Comparison of ENCODE assay signal across 20 mouse cellular contexts in the genomic region with DNA sequence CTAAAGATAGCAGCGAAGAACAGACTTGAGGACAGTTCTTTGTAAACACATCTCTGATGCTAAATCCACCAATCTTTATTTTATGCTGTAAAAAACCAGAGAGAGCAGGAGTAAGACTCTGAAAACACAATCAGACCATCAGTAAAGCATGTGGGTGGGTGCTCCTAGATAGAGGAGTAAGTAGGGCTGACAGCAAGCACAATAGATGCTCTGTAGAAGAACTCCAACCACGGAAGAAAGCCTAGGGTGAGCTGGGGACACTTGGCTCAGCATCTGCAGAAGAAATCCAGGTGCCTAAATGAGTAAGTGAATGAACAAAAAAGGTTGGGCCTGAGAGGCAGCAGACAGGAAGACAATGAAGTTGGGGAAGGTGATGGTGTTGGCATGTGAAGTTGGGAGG.
"Had no signal": no experiment of that assay in that cellular context is flagged by ENCODE, and none has a peak within 500 bp of the region (broad histone marks: within the 10 kb centered on the region; RNA-seq: fewer than 3 reads in every experiment).

No protein-coding gene starts in this region.

- DNase-seq: cerebellum, adult 9-10 months; cerebellum, adult 9-11 months; cerebellum, postnatal 10 days; cerebellum, postnatal 14 days; cerebellum, postnatal 25 days; cerebellum, postnatal 36 days; embryo, embryonic 11 days; forebrain, postnatal 0 days; gastrocnemius, adult 2 months; gastrocnemius, postnatal 10 days; gastrocnemius, postnatal 14 days; gastrocnemius, postnatal 25 days; gastrocnemius, postnatal 36 days; heart, adult 11 months; heart, adult 18-20 months; heart, adult 2 months had no signal

- ATAC-seq: forebrain, embryonic 13.5 days; forebrain, embryonic 14.5 days; forebrain, embryonic 15.5 days; forebrain, embryonic 16.5 days; forebrain, postnatal 0 days had no signal
